Mouse (Mus musculus) thymus, adult 18-20 months (tissue): ENCODE results near the gene Bfsp2.

ENCODE experiments used
- DNase-seq, 2 experiments: peaks; one replicate each; pipeline ENCODE4 v3.0.0; 2022; ENCODE audit warnings: mixed read lengths in 2 of 2

Bfsp2 gene

DNA sequence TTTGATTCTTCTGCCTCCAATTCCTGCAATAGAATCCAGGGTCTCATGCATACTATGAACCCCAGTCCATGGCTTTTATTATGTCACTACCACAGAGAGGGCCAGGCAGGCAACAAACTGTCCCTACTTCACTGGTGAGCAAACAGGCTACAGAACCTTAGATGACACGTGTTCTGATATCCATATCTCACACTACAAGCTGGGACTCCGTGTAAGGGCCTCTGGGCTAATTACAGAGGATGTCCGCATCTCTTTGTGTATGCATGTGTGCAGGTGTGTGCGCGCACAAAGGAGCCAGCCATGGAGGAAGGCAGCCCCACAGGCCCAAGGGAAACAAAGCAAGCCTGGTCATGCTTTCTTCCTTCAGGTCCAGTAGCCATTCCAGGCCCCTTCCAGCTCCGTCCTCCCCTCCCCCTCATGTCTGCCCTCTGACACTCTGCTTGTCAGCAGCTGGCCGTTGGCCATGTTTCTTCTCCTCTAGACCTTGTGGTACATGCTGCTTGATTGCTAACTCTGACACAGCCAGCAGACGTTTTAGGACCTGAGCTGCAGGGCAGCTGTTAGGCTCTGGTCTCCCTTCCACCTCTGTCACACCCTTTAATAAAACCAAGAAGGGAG lies 492 bp upstream of the Bfsp2 start:
- DNase-seq = no peak

DNA sequence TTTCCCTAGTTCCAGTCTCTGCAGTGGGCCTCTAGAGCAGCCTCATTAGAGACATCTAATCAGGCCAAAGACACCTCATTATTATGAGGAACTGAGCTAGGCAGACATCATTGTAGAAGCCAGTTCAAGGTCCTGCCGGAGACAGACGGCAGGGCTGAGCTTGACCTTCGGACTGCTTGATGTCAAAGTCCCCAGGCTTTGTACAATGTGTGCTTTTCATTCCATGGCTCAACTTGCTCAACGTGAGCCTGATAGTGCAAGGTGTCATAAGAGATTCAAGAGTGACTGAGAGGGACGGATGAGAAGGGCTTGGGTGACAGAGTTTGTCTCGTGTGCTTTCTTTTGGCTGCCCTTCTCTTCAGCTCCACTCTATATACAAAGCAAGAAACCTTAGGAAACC lies 4.8 kb downstream of the Bfsp2 start:
- DNase-seq = no peak

DNA sequence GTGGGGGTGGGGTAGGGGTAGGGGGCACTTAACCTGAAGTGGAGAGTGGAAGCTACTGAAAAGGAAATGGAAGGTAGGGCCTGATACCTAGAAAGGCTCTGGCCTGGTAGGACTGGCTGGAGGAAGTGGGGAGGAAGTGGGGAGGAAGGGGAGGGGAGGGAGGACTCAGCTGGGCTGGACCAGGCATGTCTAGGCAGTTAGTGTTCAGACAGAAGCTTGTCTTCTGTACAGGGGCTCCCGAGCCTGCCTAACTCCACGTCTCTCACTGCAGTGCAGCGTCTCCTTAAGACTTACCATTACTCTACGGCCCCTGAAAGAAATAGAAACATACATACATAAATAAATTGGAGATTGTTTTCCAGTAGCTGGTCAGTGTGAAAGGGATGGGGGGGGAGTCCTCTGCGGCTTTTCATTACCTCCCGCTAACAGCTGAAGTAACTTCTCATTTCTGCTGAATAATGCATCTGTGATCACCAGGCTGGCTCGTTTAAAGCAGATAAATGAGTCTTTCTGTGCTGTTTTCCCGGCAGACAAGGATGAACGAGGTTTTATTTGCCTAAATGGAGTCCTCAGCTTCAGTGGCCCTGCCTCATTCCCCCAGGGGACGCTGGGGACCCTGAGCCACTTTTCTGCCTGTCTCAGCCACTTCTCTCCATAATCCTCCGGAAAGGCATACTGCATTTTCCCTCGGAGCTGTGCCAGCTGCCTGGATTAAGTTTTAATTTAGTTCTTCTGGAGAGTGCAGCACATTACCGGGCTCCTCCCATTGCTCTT lies 6.1 kb downstream of the Bfsp2 start:
- DNase-seq = no peak

DNA sequence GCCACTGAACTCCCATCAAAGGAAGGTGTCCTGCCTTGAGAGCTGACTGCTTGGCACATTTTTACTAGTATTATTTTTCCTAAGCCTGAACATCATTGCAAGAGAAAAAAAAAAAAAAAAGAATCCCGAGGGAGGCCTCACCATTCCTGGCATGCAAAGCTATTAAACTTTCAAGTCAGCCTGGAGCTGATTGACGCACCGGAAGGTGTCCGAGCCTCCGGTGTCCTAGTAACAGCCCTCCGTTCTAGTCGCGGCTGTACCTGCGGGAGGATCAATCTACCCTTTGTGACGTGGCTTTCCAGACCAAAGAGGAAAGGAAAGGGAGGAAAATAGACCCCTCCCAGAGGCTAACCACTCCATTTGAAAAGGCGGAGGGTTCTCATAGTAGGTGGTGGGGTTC lies 8.4 kb downstream of the Bfsp2 start:
- DNase-seq = no peak

DNA sequence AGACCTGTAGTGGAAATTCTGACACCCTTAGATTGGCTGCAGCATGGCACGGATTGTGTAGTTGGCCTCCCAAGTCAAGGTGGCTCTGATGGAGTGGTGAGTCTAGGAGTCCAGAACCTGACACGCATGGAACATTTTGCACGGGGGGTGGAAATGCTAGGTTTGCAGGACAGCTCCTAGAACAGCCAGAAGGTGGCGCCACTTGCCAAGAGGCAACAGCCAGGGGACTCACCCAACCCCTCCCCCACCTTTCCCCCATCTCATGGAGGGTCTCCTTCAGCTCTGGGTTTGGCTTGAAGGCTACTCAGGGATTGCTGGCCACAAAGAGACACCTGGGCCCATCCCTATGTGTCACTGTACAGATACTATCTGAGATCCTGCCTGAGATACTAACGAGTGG lies 10.7 kb downstream of the Bfsp2 start:
- DNase-seq = peak in 1 of 2 experiments; percentile 50

DNA sequence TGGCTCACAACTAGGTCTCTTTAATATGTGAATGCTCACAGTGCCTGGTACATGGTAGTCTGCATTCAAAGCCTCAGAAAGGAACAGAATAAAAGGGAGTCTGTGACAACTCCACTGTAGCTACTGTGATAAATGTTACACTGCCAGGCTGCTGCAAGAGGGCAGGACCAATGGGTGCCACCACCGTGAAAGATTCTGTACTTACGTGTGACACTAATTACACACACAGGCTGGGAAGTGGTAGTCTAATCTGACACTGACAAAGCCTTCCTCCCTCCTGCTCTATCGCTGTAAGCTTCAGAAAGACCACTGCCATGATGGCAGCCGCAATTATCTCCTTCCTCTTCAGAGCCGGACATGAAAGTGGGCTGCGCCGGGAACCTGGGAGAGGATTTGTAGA lies 11.3 kb downstream of the Bfsp2 start:
- DNase-seq = no peak

DNA sequence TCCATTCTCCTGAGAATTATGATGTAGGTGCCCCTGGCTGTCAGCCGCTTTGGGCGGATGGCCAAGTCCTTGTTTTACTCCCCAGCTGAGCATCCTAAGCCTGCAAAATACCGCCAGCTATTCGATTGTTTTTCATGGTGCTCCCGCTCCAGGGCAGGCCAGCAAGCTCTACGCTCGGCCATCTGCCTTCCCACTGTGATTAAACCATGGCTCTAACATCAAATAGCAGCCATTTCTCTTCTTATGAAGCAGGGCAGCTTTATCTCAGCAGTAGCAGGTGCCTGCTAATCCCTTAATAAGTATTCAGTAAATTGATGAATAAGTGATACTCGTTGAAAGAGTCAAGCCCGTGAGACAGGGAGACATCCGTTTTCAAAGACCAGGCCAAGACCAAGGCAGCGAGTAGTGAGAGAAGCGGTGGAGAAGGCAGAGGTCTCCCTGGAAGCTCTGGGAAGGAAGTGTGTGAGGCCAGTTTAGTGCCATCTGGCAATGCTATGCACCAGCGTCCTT lies 14.5 kb downstream of the Bfsp2 start:
- no peak for DNase-seq

DNA sequence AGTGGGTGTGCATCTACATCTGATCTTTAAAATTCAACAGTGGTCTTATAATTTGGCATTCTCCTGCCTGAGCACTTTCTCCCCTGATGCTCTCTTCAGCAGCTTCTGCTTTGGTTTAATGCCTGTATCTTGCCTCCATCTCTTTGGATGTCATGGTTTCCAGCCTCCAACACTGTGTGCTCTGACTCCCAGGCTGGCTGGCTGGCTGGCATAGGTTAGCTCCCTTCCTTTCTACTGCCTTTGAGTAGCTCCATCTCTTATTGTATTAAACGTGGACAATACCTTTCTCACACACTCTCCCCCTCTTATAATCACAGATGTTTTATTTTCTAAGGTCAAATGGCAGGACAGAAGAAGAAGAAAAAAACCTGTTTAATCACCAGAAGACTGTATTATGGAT lies 14.9 kb downstream of the Bfsp2 start:
- DNase-seq = no peak

DNA sequence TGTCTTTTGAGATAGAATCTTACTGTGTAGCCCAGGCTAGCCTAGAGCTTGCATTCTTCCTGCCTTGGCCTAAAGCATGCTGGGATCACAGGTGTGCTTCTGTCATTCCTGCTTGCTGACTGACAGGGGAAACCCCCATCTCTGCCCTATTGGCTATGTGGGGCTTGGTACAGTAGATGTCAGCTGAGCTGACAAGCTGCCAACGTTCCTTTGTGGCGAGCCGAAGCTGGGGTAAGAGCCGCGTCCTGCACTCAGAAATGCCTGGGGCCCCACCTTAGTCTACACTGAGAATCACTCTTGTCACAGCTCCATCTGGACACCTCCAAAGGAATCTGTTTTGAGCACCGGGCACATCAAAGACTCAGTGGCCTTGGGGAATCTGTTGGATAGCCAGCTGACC lies 16.4 kb downstream of the Bfsp2 start:
- DNase-seq = peak in 1 of 2 experiments; percentile 45

DNA sequence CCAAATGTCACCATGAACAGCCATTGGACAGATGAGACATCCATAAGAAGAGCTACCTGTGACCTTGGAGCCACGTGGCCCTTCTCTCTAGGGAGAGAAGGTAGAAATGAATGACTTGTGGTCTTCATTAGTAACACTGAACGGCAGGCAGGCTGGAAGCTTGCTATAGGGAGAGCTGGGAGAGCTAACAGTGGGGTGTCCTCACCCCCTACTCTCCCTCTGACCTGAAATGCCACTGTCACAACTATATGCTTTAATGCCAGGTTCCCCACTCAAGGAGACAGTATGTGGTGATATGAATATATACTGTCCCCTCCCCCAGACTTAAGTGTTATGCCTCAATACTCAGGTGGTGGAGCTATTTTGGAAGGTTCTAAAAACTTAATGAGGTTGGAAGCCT lies 20.4 kb downstream of the Bfsp2 start:
- DNase-seq = no peak

DNA sequence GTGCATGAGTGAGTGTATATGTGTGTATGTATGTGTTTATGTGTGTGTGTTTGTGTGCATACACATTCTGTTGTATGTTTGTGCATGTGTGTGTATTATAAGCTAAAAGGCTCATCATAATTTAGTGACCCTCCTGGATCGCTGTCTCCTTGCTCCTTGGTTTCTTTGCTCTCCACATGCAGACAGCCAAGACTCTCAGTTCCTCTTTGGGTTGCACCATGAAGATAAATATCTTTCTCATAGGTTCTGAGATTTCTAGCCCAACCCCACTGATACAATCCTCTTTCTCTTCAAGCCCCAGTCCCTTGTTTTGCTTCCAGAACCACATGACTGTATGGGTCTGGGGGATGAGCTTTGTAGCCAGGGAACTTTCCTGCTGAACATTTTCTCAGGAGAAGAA lies 20.9 kb downstream of the Bfsp2 start:
- no peak for DNase-seq

DNA sequence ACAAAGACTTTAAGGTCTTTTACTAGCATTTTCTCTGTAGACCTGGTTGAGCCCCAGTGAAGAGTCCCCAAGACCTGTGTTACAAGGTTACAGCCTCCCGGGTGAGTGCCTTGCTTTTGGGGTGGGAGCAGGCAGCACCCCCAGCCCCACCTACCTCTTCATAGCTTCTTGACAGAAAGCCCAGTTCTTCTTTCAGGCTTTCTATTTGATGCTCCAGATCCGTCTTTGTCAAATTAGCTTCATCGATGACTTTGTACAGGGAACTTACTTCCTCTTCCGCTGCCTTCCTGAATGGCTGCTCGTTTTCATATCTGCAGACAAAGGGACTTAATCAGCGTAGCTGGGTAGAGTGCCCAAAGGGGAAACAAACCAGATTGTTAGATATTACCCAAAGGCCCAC lies 30.6 kb downstream of the Bfsp2 start:
- DNase-seq = no peak

DNA sequence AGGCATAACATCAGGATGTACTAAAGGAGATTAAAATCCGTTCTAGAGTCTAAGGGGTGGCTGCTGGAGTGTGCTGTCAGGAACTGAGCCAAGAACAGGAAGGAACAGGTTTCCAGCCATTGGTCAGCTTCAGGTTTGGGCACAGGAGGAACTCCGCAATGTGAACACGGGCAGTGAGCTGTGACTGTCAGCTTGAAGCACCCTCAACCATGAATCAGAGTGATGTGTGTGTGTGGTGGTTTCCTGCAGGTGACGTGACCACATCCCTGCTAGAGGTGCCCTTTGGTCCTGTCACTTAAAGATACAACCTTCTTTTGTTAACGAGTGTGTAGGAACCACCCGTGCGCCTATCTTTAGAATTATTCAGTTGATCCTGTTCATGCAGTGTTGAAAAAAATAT lies 31.1 kb downstream of the Bfsp2 start:
- DNase-seq = peak; percentile 45 to 72

DNA sequence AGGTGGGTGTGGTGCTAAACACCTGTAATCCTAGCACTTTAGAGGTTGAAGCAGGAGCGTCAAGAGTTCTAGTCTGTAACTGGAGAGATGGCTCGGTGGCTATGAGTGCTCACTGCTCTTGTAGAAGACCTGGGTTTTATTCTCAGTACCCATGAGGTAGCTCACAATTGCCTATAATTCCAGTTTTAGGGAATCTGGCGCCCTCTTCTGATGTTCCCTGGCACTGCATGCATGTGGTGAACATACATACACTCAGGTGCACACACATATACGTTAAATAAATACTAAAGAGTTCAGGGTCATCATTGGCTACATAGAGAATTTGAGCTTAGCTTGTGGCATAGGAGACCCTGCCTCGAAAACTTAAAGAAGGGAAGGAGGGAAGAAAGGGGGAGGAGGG lies 35.6 kb downstream of the Bfsp2 start:
- no peak for DNase-seq

DNA sequence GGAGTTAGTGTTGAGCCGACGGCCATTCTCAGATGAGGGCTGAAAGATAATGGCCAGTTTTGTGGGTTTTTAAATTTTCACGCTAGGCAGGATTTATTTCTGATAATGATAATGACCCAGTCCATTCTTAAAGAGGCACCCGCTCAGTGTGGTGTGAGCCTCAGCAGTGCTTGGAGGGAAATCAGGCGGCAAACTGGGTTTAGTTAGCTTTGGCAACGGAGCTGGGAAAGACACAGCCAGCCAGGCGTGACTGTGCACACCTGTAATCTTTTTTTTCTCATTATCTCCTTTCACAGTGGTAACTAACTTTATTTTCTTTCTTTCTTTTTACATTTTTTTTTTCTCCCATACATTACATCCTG lies 36.4 kb downstream of the Bfsp2 start:
- no peak for DNase-seq

DNA sequence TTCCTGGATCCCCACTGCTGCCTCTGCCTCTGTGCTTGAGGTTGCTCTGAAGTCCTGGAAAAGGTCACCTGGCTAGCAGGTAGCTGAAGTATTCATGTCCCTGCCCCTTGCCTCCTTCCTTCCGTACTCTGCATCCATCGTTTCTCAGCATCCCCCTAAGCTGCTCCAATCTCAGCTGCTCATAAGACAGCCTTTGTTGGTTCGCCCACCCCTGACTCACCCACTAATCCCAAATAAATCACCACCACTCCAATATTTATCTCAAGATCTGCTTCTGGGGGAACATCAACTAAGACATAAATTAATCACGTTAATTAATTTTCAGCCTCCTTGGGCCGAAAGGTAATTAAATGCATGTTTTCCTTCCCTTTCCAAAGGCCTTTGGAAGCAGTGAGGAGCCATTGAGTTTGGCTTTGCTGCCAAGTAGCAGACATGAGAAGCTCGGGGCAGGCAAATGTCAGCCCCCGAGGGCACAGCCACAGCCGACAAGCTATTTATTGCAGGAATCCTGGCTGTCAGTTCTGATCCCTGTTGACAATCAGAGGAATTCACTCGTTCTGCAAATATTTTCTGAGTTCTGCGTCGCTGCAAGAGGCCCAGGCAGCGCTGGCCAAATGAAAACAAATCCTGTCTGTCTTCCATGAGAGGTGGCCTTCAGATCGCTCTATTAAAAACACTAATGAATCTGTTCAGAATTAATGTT lies 36.9 kb downstream of the Bfsp2 start:
- no peak for DNase-seq

DNA sequence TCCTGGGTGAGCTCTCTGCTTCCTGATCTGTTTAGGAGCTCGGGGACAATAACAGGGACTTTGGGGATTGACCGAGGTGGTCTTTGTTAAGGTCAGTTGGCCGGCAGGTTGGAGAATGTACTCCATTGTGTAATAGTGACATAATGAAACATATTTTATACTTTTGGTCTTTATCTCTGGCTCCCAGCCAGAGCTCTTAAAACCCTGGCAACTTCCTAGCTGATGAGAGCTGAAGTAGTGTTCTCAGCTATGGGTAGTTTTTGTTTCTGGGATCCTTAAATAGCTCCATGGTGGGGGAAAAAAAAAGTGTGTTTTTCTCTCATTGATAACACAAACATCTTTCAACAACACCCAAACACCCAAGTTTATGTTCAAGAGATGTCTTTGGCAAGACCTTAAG lies 39.6 kb downstream of the Bfsp2 start:
- DNase-seq = no peak

DNA sequence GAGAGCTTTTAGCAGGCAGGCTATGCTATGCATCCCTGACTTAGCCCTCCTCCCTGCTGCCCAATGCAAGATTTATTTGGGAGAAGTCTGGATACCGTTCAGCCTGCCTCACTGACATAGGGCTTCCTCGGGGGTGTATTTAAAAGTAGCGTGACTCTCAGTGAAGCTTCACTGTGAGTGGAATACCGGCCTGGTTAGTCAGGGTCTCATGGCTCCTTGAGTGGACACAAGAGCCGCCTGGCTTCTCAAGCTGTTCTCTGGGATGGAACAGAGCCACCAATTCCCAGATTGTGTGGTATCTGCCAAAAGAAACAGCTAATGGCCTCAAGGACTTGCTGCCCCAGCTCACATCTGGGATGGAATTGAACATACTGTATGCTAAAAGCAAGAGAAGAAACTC lies 43.1 kb downstream of the Bfsp2 start:
- DNase-seq = no peak

DNA sequence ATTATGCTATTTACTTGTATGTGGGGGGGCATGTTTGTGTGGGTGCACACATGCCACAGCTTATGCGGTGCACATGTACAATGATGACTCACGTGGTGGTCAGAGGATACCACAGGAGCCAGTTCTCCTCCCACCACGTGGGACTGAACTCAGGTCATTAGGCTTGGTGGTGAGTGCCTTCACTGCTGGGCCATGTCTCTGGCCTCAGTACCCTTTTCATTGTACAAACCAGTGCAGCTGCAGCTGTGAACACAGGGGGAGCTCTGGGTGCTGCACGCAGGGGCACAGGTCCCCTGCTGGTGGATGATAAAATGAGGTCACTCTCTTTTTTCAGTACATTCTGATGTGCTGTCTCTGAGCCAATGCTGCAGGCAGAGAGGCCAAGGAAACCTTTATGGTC lies 46.1 kb downstream of the Bfsp2 start:
- DNase-seq = peak; percentile 58 to 61

DNA sequence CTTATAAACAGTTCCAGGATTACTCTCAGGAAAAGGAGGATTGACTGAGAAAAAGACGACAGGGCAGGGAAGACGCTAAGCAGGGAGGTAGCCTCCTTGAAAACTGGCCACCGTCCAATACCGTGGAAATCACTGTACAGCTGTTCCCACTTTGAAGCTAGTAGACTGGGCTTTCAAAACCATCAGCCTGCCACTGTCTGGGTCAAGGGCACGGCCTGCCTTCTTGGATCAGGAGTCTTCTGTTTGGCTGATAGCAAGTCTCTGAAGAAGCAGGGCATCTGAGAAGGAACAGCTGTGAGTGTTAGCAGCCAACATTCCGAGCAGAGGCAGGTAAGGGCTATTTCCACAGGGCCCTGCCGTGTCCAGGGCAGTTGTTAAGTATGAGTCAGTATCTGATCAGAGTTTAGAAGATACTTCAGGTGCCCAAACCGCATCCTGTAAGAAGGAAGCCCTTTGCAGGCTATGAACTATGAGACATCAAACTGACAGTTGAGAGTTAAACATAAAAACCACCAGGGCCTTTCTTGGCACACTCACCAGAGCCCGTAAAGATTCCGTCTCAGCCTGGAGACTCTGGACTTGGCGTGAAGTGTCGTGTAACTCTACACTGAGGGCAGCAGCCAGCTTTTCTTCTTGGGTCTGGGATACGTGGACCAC lies 48.0 kb downstream of the Bfsp2 start:
- peak in 1 of 2 experiments; percentile 47 for DNase-seq

DNA sequence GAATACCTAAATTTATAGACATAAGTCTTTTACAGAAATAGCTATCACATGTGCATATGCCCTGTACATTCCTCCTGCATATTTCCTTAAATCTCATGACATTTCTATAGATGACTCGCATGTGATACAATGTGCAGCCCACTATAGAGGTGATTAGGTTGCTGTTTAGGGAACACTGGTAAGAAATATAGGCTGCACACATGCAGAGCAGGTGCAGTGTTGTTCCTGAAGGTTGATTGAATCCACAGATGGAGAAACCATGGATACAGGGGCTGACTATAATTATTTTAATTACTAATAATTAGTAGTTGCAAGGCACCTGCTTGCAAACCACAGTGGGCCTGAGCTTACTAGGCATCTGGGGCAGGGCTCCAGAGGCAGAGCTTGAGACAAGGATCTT lies 48.5 kb downstream of the Bfsp2 start:
- DNase-seq = no peak

DNA sequence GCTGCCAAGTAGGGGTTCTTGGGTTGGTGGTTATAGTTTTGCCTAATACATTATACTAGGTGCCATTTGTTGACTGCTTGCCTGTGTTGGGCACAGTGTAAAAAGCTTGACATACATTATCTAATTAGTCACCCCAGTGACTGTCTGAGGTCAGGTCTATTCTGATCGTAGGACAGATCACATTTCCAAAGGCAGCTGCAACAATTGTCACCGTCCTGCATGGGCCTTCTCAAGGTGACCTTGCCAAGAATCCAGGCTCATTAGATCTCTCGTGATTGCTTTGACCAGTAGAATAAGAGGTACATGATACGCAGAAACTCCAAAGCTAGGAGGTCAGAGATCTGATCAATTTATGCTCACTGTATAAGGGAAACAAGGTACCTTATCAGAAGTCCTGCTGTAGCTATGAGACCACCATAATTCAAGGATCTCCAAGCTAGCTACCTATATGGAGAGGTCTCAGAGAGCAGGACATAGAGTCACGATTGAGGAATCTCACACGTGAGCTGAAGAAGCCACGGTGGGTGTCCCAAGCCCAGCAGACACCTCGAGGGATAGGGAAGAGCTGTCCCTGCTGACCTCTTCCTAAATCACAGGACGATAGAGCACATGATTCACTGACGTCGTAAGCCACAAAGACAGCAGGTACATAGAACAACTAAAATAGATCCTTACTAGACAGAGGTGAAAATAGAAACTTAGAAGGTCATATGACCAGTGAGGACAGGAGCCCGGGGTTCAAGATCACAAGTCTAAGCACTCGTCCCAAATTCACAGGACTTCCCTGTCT lies 49.6 kb downstream of the Bfsp2 start:
- no peak for DNase-seq

DNA sequence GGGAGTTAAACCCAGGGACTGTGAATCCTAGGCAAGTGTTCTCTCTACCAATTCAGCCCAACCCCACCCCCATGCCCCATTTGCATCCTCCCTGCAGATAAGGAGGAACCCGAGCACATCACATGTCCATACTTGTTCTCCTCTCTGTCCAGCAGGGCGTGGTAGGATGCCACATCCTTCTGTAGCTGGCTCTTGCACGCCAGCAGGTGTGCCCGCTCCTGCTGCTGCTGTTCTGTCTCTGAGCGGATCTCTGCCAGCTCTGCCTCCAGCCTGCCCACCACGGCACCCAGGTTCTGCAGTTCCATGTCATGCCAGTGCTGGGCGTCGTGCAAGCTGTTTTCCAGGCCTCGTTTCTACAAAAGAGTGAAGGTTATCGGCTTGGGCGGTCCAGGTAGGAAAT lies 53.8 kb downstream of the Bfsp2 start:
- peak; percentile 61 to 77 for DNase-seq
